Mouse (Mus musculus): ENCODE results near the gene Vgll4.

GRCm38 (mm10) chr6:114970895-114971294, 1.1 kb upstream of the Vgll4 start:
- TF ChIP-seq POLR2A (IDR thresholded peaks at IDR 0.05; ENCODE audit: extremely low read depth, insufficient read depth, low read length) (no peak), CTCF (IDR thresholded peaks at IDR 0.05; ENCODE audit: low read depth, low read length) (peak; percentile 72)

All from liver, adult 2 months (tissue).